Mouse (Mus musculus): ENCODE results near the gene Nfat5.

Gene Nfat5

DNA sequence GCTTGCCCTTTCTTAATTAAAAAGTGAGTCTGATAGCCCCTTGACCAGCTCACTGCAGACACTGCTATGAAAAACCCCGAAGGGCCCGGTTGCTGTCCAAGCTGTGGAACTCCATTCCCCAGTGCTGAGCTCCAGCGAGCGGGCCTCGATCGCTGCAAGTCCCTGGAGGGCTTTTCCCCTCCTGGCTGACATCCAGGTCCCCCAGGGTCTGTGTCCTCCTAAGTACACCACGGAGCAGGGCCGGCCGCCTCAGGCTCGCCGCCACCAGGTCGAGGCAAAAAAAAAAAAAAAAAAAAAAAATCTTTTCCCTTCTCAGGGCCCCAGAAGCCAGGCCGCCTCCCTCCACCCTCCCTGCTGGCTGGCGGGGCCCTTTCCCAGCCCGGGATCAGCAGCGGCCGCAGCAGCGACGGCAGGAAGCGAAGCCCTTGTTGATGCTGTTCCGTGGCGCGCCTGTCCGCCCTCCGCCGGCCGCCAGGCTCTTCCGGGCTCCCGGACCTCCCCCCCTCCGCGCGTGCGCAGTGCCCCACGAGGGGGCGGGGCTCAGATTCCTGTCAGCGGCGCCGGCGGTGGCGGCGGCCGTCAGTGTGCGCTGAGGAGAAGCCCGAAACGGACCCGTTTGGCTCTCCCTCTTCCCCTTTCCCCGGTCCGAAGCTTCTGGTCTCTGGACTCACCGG is at the start of gene Nfat5:
Gene Nfat5 (plus strand): TSS at position 543 of the 674 bp plus-strand sequence.
- peak; percentile 97 for DNase-seq (ENCODE audit: low read depth)

DNA sequence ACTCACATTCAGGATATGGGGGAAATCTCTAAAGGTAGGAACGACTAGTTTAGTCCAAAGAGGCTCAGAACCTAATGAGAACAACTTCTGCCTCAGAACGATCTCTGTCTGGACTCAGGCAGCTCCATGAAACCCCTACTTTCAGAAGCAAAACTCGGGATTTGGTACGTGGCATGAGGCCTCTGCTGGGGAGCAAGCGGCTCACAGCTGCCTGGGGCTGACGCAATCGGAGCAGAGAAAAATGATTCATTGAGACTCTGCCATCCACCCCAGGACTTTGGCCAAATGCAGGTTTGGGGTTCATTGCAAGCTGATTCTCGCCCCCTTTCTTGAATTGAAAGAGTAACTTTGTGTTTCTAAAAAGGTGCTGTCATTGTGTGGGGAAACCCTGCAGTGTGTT is 49.1 kb upstream of the Nfat5 start:
- no peak for DNase-seq (ENCODE audit: low read depth)

DNA sequence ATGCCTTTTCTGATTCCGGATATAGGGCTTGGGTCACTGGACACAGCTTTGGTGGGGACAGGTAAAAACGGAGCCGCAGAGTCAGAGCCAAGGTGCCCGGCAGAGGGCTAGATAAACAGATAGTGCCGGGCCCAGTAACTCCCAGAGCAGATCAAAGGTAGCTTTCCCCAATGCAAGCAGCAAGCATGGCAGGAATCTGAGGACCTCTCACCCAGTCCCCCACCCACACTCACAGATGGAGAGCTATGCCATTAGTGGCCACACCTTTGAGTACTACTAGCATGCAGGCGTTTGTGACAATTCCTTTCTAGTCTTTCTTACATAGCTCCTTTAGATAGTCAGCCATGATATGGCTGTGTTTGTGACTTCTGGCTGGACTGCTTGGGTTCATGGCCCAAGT is 44.8 kb upstream of the Nfat5 start:
- DNase-seq (ENCODE audit: low read depth), result no peak

DNA sequence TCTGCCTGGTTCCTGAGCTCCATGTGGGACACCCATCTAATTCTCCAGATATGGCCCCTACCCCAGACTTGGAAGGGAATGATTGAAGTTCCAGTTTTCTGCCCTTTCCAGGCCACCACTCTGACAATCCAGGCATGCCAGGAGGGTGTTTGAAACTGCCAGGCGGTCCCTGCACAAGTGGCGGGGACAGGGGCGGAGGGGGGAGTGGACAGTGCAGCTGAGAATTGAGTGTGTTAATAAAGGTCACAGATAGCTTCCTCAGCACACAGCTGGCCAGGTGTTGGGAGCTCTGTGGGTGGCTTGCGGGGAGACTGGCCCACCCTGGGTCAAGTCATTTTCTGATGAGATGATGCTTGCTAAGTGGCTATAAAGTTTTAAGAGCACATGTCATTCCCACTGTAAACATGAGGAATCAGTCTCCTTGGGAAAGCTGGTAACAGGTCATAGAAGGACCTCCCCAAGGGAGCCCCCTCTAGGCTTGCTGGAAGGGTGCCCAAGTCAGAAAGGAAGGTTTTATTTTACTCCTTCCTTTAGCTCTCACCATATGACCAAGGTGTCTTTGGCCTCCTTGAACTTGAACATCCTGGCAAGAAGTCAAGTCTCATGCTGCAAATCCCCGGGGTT is 41.7 kb upstream of the Nfat5 start:
- DNase-seq (ENCODE audit: low read depth), result no peak

DNA sequence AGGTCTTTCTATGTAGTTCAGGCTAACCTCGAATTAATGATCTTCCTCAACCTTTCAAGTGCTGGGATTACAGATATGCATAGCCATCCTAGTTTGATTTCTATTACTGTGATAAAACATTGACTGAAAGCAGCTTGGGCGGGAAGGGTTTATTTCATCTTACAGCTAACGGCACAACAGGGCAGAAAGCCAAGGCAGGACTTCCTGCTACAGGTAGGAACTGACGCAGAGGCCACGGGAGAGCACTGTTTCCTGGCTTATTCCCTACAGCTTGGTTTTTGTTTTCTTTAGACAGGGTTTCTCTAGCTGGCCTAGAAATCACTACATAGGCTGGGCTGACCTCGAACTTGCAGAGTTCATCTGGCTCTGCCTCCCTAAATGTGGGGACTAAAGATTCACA is 40.1 kb upstream of the Nfat5 start:
- DNase-seq (ENCODE audit: low read depth), result peak; percentile 15

DNA sequence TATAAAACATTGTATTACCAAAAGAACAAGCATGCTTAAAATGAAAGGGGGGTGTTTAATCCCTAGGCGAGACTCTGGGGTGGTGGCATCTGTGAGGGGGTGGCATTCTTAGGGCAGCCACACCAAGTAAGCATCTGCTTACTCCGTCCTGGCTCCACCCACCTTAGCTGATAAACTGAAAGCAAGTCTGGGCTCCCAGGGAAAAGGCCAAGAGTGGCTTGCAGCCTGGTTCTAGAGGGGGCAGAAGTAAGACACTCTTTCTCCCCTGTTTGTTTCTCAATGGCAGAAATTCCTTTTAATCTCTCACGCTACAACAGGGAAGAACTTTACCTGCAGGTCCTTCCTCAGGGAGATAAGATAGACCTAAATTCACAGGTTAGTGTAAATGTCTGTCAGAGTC is 38.9 kb upstream of the Nfat5 start:
- peak; percentile 54 for DNase-seq (ENCODE audit: low read depth)

DNA sequence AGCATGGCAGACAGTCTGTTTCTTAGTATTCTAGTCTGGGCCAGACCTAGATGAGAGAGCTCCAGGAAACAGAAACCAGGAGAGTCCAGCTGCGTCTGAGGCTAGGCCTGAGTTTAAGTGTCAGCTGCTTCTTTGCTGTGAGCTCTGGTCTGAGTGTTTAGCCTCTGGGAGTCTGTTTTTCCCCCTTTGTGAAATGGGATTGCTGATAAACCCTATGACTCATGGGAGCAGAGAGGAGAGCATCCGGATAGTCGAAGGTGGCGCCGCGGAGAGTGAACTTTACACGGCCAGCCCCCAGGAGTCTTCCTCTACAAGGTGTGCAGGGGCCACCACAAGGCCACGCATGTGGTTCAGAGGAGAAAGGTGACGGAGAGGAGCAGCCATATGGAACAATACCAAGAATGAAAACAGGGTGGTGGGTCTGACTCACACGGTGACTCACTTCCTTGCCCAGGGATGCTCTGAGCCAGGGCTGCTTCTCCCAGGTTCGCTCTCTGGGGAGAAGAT is 38.3 kb upstream of the Nfat5 start:
- DNase-seq (ENCODE audit: low read depth), result peak; percentile 47

DNA sequence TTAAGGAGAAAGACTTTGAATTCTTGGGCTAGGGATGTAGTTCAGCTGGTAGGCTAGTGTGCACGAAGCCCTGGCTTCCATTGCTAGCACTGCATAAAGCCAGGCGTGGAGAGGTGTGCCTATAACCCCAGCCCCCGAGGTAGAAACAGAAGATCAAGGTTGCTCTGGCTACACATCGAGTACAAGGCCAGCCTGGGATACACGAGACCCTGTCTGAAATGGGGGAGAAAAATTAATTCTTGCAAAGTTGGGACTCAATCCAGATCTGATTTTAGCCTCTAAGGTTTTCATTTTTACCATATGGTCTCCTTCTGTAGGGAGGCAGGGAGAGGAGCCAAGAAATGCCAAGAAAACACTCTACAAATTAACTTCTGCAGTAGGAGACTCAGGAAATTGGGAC is 36.0 kb upstream of the Nfat5 start:
- no peak for DNase-seq (ENCODE audit: low read depth)

DNA sequence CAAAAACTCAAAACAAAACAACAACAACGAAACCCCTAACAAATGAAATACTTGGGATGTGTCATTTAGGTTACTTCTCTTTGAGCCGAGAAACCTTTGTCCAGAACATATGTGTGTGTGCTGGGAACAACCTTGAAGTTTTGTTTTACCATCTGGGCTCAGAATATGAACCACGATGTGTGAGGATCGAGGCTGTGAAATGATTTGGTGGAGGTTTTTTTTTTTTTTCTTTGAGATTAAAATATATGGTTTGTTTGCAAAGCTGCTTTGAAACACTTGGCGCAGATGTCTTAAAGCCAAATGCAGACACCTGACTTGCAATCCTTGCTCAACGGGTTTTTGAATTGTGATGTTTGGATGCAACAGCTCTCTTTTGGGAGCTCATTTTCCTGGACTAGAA is 33.1 kb upstream of the Nfat5 start:
- no peak for DNase-seq (ENCODE audit: low read depth)

DNA sequence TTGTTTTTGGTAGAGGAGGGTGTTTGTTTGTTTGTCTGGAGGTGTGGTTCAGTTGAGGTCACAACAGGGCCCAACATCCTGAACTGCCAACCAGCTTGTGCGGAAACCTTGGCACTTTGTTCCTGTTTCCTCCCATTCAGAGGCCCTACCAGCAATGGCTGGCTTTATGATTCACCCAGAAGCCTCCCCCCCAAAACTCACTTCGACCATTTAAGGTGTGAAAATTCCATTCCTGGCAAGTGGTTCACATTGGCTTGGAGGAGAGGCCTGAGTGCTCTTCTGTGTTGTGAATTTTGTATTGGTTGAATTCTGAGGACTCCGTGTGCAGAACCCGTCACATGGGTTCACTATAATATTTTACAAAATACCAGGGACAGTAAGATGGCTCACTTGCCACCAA is 32.1 kb upstream of the Nfat5 start:
- no peak for DNase-seq (ENCODE audit: low read depth)

DNA sequence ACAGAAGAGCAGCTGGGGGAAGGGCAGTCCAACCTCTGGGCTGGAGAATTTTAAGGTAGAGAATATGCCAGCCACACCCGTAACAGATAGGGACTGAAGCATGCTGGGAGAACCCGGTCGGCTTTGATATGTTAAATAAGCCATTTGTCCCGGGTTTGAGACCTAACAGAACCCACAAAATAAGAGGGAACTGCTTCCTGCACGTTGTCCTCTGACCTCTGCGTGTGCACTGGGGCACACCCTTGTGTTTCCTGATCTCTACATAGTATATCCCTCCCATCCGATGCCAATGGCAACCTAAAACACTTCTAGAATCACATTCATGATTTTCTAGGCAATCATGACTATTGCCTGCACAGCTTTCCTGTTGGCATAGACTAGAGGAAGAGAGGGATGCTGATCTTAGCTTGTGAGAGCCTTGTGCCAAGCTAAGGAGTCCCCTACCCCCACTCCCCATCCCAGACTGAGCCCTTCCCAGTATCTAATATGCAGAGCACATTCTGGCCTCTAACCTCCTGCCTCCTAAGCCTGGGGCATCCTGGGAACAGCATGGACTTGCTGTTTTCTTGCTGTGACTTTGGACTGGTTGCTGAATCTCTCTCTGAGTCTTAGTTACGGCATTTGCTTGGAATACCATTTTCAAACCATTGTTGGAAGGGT is 31.1 kb upstream of the Nfat5 start:
- DNase-seq (ENCODE audit: low read depth), result no peak

DNA sequence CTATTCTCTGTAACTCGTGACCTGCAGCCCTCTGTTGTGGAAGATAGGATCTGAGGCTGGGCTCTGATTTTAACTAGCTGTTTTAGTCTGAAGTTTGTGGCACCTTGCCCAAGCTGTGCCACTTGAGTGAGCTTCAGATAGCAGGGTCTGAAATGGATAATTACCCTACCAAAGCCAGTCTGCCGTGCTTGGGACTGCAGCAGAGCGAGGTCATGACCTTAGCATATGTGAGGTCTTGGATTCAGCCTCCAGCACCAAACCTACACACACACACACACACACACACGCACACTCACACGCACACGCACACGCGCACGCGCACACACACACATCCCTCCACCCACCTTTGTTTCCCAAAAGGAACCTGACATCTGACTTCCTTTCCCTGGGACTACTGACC is 27.5 kb upstream of the Nfat5 start:
- no peak for DNase-seq (ENCODE audit: low read depth)

DNA sequence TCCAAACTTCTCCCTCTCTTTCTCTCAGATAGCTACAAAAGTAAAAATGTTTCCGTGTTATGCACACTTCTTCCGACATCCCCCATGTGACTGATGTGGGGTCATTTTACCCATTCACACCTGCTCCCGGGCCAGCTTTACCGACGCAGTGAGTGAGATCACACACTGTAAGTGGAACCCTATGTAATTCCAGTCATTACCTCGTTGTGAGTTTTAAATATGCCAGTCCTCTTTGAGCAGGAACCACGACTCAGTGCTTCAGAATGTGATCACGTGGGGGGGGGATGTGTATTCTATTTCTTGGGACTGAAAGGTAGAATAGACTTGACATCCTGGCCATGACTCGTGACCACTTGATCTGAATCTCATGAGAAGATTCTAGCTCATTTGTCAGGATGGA is 24.8 kb upstream of the Nfat5 start:
- no peak for DNase-seq (ENCODE audit: low read depth)

DNA sequence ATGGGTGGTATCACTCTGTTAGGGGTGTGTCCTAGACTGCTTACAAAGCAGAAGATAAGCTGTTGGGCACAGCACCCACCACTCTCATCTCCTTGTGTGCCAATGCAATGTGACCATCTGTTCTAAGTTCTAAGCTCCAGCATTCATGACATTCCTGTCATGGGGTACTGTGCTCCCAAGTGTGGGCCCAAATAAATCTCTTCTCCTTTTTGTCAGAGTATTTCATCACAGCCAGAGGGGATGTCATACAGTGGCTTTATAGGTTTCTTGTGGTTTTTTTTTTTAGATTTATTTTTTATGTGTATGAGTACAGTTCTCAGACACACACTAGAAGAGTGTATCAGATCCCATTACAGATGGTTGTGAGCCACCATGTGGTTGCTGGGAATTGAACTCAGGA is 24.1 kb upstream of the Nfat5 start:
- no peak for DNase-seq (ENCODE audit: low read depth)

DNA sequence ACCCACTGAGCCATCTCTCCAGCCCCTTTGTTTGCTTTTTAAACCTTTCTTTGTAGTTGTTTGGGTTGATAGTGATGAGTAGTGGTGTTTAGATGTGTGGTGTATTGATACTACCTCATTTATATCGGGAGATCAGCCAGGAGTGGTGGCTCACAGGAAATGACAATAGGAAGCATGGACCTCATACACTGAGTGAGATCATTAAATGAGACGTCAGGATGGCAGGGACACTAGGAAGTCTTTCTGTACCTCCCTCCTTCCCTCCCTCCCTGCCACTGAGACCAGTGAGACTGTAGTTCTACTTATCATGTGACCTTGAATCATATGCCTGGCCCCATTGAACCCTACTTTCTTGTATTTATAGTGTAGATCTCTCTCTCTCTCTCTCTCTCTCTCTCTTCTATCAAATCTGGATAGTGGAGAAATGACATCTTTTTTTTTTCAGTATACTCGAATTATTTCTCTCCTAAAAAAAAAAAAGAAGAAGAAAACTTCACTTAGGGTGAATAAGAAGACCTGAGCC is 23.6 kb upstream of the Nfat5 start:
- DNase-seq (ENCODE audit: low read depth), result no peak

DNA sequence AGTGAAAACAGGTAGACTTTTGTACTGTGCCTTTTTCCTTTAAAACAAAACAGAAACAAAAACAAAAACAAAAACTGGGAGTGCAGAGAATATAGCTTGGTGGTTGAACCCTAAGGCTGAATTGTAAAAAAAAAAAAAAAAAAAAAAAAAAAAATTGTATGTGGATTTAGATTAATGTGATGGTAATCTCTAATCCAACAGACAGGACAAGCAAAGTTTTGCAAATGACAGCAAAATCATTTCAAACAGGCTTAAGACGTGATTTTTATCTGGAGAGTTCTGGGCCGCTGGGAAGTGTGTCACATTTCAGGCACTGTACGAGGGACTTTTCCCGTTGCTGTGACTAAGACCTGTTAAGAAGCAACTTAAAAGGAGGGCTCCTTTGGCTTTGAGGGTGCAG is 23.0 kb upstream of the Nfat5 start:
- DNase-seq (ENCODE audit: low read depth), result no peak

DNA sequence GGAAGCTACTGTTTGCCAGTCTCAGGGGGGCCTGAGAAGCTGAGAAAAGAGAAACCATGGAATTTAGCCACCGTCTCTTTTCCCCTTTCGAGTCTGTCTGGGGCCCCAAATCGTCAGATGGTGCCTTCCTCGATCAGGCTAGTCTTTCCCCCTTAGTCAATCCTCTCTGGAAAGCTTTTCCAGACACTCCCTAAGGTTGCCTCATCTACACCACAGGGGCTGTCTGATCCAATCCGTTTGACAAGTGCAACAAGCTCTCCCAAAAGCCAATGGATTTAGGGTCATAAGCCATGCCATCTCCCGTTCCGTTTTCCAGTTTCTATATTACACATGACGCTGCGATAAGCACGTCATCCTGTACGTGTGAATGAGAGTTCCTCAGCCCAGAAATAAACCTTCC is 22.5 kb upstream of the Nfat5 start:
- no peak for DNase-seq (ENCODE audit: low read depth)

DNA sequence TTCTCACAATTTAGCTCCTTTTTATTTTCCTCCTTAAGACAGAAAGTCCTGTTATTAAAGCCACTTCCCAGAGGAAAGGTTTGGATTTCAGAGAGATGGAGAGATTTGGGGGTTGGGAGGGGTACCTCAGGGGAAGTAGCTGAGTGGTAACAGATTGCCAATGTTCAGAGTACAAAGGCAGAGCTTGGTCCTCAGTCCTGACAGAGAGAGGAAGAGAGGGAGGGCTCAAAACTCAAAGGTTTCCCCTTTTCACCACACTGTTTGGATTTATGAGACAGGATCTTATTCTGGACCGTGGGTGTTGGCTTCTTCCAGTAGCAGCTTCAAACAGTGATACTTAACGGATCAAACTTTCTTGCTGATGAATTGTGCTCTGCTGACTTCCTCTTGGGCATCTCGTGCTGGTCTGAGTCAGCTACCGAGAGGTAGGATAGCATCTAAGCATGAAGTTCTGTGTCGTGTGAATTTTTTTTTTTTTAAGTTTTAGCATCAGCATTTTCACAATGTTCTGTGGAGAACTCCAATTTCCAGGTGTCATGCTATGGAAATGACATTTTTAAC is 15.9 kb upstream of the Nfat5 start:
- no peak for DNase-seq (ENCODE audit: low read depth)

DNA sequence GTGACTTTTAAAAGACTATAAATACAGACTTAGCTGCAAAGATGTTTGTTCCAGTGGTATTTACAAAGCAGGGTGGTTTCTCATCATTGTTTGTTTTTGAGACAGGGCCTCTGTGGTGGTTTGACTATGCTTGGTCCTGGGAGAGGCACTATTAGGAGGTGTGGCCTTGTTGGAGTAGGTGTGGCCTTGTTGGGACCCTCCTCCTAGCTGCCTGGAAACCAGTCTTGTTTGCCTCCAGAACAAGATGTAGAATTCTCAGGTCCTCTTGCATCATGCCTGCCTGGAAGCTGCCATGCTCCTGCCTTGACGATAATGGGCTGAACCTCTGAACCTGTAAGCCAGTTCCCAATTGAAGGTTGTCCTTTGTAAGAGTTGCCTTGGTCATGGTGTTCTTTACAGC is 14.7 kb upstream of the Nfat5 start:
- no peak for DNase-seq (ENCODE audit: low read depth)

DNA sequence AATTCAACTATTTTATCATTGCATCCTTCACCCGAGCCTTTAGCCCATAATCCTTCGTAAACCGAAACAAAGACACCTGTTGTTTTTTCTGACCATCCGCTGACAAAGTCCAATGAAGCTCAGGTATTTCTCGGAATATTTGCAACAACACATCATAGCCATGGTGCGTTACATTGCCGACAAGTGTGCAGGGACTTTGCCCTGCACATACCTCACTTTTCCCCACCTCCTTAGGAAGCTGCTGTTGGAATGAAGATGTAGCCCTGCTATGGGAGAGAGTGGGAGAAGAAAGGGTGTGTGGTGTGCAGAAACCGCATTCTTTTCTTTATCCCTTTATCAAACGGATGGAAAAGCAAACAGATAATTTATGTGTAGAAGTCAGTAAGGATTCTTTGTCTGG is 6.6 kb upstream of the Nfat5 start:
- no peak for DNase-seq (ENCODE audit: low read depth)

DNA sequence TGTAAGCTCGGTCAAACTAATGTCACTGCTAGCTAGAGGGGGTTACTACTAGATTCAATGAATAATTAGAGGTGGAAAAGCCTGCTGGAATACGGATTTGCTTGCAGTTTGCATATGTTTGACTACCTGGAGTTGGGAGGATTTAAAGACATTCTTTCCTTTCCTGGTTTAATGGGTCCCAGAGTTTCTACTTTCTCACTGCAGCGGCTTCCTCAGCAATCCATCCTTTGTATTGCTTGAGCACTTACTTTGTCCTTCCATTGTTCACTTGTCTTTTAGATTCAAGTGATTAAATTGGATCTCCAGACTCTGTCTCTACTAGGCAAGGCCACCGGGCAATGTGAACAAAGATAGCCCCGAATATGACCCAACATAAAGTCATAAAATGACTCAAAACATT is 5.7 kb upstream of the Nfat5 start:
- DNase-seq (ENCODE audit: low read depth), result no peak

DNA sequence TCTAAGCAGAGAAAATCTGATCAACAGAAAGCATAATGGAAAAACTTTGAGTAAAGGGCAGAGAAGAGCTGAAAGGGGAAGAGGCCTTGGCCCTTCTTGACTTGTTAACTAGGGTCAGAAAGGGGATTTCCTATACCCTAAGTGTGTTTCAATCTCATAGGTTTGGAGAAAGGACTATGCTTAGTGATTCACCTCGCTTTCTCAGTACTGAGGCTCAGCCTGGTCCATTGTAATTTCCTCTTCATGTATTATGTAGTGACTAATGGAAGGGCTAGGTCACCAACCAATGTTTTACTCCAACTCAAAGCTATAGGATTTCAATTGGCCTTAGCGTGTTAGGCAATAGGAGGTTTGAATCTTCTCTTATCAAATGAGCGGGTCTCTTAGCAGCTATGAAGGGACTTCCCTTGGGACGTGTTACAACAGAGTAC is 2.1 kb upstream of the Nfat5 start:
- peak; percentile 61 for DNase-seq (ENCODE audit: low read depth)

Data from induced T-regulatory cell, adult 2 months (primary cell).